ENCODE assay signal across 13 mouse cellular contexts in genomic region chr15:94137159-94137952, GRCm38 (mm10).
DNase-seq lines count a peak whose midpoint lies in the region; ATAC-seq lines count a peak whose summit lies in the region.
"Had no signal": no experiment of that assay in that cellular context is flagged by ENCODE, and none has a peak within 500 bp of the region (broad histone marks: within the 10 kb centered on the region; RNA-seq: fewer than 3 reads in every experiment).

No protein-coding gene starts in this region.

- 0 out of 2 replicates have a peak overlapping the region, but pooled peaks have one; percentile 2 for H3K9ac ChIP-seq in hindbrain, embryonic 13.5 days
- no peak overlapping the region for H3K9ac ChIP-seq in kidney, embryonic 14.5 days (ENCODE audit: low read depth, low read length)
- H3K9ac ChIP-seq: embryonic facial prominence, embryonic 13.5 days; liver, embryonic 14.5 days; stomach, embryonic 15.5 days had no signal

- peak; percentile 18 for DNase-seq in embryo, embryonic 11 days
- DNase-seq in embryo, embryonic 10 days (ENCODE audit: low spot score), result no peak
- DNase-seq in brain, adult 2 months (ENCODE audit: low read depth, low spot score), result peak; percentile 74
- DNase-seq in heart, adult 9 months (ENCODE audit: low spot score in 2 of 2), result no peak
- no peak for DNase-seq in cerebellum, postnatal 25 days
- DNase-seq: heart, adult 18-20 months; kidney, adult 8-10 months had no signal

- 49% methylated on average over 27 of the region's 27 CpGs for WGBS in hindbrain, embryonic 13.5 days
- WGBS in kidney, embryonic 14.5 days, result 80% methylated on average over 27 of the region's 27 CpGs

- no peaks in the 10 kb centered on the region for H3K36me3 ChIP-seq in hindbrain, embryonic 13.5 days
- H3K36me3 ChIP-seq in kidney, embryonic 14.5 days (ENCODE audit: control insufficient read depth, insufficient read depth, low read length), result no peaks in the 10 kb centered on the region
- H3K36me3 ChIP-seq: embryonic facial prominence, embryonic 13.5 days; stomach, embryonic 15.5 days had no signal

- H3K4me1 ChIP-seq in hindbrain, embryonic 13.5 days (replicated peaks), result 0 out of 2 replicates have a peak, but pooled peaks cover 4% of the 10 kb centered on the region
- H3K4me1 ChIP-seq in kidney, embryonic 14.5 days (ENCODE audit: control insufficient read depth, insufficient read depth, low read length), result peaks cover 8% of the 10 kb centered on the region; the same call in 1 of the 2 replicates
- H3K4me1 ChIP-seq: stomach, embryonic 15.5 days had no signal

- no peak overlapping the region; the same call in 1 of the 2 replicates for H3K4me3 ChIP-seq in hindbrain, embryonic 13.5 days
- H3K4me3 ChIP-seq in kidney, embryonic 14.5 days (ENCODE audit: low read length), result no peak overlapping the region
- H3K4me3 ChIP-seq: embryonic facial prominence, embryonic 13.5 days; stomach, embryonic 15.5 days had no signal

- H3K4me2 ChIP-seq in hindbrain, embryonic 13.5 days, result peak overlapping the region; percentile 37
- no peak overlapping the region for H3K4me2 ChIP-seq in kidney, embryonic 14.5 days (replicated peaks; ENCODE audit: low read depth, low read length)
- H3K4me2 ChIP-seq: embryonic facial prominence, embryonic 13.5 days; stomach, embryonic 15.5 days had no signal

- ATAC-seq in hindbrain, embryonic 13.5 days (ENCODE audit: low FRiP score), result peak; percentile 57; the same call in 1 of the 2 replicates
- peak; percentile 74 for ATAC-seq in megakaryocyte progenitor cell, adult 5-6 weeks (replicated peaks; ENCODE audit: poor library complexity)
- ATAC-seq in kidney, embryonic 14.5 days (ENCODE audit: low FRiP score, low TSS enrichment), result no peak

- H3K27me3 ChIP-seq in hindbrain, embryonic 13.5 days, result no peaks in the 10 kb centered on the region
- no peaks in the 10 kb centered on the region for H3K27me3 ChIP-seq in kidney, embryonic 14.5 days (ENCODE audit: control insufficient read depth, insufficient read depth, low read length)
- H3K27me3 ChIP-seq: embryonic facial prominence, embryonic 13.5 days; stomach, embryonic 15.5 days had no signal

- peak overlapping the region; percentile 20; the same call in 1 of the 2 replicates for H3K27ac ChIP-seq in hindbrain, embryonic 13.5 days
- no peak overlapping the region for H3K27ac ChIP-seq in kidney, embryonic 14.5 days (ENCODE audit: low read depth, low read length)
- H3K27ac ChIP-seq: embryonic facial prominence, embryonic 13.5 days; liver, embryonic 14.5 days; stomach, embryonic 15.5 days had no signal

- H3K9me3 ChIP-seq in hindbrain, embryonic 13.5 days, result 0 out of 2 replicates have a peak, but pooled peaks cover 5% of the 10 kb centered on the region
- peaks cover 4% of the 10 kb centered on the region for H3K9me3 ChIP-seq in kidney, embryonic 14.5 days (ENCODE audit: control insufficient read depth, low read length)
- H3K9me3 ChIP-seq: stomach, embryonic 15.5 days had no signal

Comparison
In these comparisons a context has a peak if more than half of its experiments do, and no peak if none do; other contexts are left out.
1. DNase-seq: peak in embryo, embryonic 11 days (single experiment) and brain, adult 2 months (single experiment); none in embryo, embryonic 10 days (single experiment), heart, adult 9 months (0 of 2) and cerebellum, postnatal 25 days (0 of 2).